Mouse (Mus musculus) megakaryocyte progenitor cell, adult 5-6 weeks (primary cell): ENCODE measurements around the gene Acp2. TPM values are rescaled to one million over a fixed set of nuclear protein-coding genes. Genes with fewer than 3 reads are reported as not detected.

Source experiments
- ATAC-seq: replicated peaks from 2 replicates; pipeline ENCODE4 v1.8.0; 2016; ENCODE audit warnings: mild to moderate bottlenecking, moderate TSS enrichment, inconsistent platforms; ENCODE audit not compliant: poor library complexity
- total RNA-seq, 2 experiments: library from RNA; stranded (forward) in 1 of 2; stranded (reverse) in 1 of 2; fragments of 157-497, 149-512 nt in 1 of 2; fragments of 200-1000 nt in 1 of 2; gene quantifications; 2 replicates each; pipeline versions ENCODE4 v1.2.3 to v1.2.4; 2015 to 2017

Acp2 gene
- total RNA-seq (2015) (15.8 and 15.9 TPM in 2 replicates), total RNA-seq (2017) (15.2 and 26.2 TPM in 2 replicates)

DNA sequence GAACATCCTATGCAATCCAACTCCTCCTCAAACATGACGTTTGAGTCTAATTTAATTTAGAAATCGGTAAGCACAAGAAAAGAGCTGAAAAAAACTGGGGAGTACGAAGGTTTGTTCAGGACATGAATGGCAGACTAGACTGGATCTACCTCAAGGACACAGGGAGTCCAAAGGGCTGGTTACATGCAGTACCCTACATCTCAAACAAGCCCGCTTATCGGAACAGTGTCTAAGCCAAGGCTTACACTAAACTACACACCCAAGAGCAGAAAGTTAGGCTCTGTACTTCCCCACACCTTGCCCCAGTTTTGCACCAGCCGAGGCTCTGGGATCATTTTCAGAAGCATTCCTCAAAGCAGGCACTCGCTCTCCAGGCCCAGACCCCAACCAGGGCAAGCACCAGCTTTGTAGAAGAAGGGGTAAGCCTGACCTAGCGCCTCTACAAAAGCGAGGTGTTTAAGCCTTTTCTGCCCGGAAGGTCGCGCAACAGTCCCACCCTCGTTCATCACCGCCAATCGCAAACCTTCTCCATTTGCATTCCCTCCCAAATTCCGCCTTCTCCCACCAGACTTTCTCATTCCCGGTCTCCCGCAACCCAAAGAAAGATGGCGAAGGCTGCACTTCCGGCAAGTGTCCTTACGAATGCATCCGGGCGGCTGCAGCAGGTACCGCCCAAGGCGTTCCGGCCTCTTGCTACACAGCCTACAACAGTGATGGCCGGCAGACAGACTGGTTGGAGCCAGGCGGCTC, at the start of gene Acp2, which contains the start of gene Nr1h3:
Acp2 (plus strand) TSS at position 664 of the 750 bp plus-strand sequence.
Nr1h3 (minus strand) TSS at position 613 of the 750 bp plus-strand sequence.
- peak; percentile 98 for ATAC-seq

DNA sequence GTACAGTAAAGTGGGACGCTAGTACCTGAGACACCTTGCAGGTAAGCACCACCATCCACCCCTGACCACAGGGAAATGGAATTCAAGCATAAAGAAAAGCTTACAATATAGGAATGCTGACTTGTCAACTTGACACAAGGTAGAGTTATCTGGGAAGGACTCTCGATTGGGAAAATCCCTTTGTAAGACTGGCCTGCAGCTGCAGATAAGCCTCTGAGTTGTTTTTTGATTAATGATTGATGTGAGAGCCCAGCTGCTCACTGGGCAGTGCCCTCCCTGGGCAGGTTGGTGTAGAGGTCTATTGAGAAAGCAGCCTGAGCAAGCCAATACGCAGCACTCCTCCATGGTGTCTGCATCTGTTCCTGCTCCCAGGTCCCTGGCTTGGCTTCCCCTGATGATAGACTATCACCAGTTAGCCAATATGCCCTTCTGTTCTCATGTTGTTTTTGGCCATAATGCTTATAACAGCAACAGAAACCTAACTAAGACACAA, 49.8 kb upstream of the Acp2 start:
- no peak for ATAC-seq

DNA sequence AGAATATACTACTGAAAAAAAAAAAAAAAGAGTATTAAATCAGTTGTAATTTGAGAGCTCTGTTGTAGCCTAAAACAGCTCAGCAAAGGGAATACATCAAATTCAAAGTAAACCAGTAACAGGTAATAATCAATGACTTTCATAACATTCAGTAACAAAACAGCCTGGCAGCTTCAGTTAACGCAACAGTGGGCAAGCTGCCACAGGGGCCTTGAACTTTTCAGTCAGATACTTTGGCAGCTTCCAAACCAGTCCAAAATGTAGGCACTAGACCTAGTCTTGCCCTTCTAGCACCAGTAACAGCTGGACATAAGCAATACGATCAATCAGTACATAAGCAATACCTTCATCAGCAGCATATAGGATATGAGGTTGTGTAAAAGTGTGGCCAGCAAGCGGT, 48.6 kb upstream of the Acp2 start:
- no peak for ATAC-seq

DNA sequence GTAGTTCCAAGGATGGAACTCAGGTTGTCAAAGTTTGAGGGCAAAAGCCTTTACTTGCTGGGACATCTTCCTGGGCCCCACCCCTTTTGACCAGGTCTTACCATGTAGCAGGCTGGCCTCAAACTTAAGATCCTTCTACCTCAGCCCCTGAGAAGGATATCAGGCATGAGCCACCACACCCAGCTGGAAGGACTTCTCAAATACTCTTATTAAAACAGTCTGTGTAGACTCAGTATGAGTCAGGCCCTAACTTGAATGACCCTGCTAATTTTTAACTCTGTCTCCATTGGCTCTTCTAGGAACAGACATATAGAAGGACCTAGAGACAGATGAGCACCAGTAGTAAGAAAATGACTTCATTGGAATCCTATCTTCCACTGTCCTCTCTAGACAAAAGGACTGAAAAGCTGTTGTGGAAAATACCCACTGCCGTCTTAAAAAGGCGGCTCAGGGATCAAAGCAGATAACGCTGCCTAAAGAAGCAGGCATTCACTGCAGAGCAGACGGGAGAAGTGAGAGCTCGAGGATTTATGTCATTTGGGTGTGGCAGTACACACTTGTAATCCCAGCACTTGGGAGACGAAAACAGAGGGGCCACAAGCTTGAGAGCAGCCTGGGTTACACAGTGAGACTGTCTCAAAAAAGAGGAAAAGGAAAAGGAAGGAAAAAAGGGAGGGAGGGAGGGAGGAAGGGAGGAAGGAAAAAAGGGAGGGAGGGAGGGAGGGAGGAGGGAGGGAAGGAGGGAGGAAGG, 45.5 kb upstream of the Acp2 start:
- no peak for ATAC-seq

DNA sequence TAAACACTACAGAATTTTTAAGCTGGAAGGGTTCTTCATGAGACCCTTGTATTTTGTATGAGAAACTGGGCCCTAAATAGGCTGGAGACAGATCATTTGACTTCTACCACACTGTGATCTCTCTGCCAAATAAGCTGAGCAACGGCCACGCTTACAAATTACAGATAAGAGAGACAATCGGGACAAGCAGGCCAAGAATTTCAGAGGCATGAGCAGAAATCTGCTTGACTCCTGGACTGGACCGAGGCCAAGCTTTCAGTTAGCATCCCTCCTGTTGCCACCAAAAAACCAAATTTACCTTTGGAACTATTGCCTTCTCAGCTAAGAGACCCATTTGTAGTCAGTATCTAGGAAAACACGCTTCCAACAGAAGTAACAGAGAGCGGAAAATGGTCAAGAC, 42.1 kb upstream of the Acp2 start:
- ATAC-seq: no peak

DNA sequence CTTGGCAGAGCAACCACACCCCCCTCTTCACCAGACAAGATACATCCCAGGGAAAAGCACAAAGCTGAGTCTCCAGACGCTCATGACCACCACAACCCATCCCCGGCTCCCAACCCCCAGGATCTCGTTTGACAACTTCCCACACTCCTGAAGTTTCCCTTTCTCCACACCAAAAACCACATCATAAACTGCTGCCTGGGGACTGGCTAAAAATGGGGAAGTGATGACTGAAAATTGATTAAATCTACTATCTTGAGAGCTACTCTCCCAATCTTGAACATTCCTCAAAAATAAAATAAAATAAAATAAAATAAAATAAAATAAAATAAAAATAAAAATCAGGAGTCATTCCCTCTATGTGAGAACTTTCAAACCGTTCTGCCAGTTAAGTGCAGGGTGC, 39.7 kb upstream of the Acp2 start:
- ATAC-seq: peak; percentile 29; the same call in 1 of the 2 replicates

DNA sequence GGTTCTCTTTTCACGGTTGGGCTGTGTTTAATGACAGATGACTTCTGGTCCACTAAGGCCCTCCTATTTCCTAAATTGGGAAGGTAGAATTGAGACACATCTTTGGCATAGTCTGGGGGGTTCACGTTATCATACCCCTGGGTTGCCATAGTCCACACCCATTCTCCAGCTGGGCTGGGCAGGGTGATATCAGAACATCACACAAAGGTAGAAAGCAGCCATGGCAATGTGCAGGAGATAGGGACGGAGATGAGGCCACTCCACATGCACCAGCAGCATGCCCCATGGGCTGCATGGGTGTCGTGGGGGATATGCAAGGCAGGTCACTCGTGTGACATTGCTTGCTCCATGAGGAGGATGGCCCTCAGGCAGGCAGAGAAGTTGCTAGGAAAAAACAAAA, 39.2 kb upstream of the Acp2 start:
- ATAC-seq: no peak

DNA sequence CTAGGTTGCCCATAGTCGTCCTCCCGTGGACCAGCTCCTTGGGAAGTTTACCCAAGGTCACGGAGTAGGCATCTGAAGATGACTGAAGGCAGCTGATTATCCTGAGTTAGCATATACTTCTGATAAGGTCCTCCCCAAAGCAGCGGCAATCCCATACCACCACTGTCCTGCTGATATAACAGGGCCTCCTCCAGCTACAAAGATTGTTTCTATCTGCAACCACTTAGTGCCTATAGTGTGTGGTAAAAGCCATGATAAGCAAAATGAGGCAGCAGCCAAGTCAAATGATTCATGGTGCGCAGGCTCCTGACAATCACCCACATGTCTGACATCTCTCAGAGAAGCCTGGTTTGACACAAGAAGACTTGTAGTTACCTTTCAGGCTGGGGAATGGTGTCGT, 37.7 kb upstream of the Acp2 start:
- ATAC-seq: peak; percentile 88

DNA sequence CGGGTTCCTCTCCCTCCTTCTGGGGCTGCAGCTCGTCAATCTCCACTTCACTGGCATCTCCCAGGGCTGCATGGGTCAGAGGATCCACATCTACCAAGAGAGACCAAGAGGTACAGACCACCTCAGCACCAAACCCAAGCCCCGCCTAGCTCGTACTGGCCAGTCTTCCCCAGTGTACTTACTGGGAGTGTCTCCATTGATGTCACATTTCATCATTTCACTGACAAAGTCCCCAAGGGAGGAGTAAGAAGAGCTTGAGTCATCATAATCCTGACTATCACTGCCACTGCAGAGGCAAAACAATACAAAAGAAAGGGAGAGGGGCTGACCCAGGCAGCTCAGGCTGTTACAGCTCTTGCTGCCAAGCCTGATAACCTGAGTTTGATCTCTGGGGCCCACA, 35.1 kb upstream of the Acp2 start:
- ATAC-seq: no peak

DNA sequence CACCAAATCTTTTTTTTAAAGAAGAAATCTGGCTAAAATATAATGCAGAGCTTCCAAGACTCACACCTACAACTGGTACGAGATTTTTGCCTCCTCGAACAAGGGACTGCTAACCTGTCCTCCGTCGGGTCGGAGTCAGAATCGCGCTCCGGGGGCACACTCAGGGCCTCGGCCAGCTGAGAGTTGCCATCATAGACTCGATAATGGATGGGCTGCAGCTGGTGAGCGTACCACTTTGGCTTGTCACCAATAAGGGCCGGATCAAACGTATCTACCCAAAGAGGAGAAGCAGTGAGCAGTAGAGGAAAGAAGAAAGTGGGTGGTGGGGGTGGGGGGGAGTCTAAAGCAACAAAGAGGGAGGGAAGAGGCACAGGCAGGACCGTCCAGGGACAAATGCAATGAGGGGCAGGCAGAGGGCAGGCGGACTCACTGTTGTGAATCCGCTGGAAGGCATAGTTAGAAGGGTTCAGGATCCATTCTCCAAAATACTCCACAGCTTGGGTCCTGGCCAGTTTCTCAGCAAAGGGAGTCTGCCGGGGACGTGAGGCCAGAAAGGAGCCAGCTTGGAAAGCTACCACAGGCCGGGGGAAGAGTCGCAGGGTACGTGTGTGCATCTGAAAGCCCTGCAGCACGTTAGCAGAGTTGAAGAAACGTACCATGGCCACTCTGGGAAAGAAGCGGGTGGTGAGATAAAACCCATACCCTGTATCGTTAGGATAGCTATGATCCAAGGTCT, 32.9 kb upstream of the Acp2 start:
- ATAC-seq: no peak

DNA sequence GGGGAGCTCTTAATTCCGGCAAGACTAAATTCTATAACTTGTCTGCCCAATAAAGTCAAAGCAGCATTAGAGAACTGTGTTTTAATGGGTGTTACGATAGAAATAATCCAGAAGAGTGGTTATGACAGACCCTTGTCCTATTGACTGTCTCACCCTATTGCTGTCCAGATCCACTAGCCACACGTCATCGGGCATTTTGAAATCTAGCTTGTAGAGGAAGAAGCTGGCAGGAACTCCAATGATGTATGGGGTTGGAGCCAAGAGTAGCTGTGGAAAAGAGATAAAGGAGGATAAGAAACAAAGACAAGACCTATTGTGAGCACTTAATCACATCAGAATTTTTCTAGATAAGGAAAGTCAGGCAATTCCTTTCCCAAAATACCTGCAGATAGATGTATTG, 27.2 kb upstream of the Acp2 start:
- ATAC-seq: no peak

DNA sequence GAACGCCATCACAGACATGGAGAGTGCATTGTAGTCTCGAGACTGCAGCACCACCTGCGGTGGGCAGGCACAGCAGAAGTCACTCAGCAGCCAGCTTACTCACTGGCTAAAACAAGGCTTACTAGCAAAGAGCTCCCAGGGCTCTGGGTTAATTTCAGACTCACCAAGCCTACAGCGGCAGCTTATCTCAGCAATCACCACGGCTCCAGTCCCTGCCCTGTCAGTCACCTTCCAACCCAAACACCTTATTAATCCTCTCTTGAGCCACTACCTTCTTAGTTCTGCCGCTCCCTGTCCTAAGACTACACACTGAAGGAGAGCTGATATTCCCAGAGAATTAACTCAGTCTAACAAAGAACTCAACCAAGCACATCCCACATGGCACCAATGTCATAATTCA, 26.5 kb upstream of the Acp2 start:
- ATAC-seq: no peak

DNA sequence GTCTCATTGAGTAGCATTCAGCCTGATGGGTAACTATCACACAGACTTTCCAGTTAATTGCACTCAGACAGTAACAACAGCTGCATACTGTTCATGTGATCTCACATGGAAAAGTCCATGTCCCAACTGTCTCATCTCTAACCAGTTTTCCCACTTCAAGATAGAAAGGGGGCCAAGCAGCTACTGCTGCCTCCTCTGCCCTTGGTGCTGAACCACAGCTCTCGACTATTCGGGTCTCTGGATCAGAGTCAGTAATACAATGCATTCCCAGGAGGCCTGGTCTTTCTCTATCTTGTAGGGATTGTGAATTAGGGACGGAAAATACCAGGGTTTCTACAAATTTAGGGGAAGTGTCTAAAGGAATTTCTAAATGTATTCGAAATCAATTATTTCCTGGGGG, 22.9 kb upstream of the Acp2 start:
- no peak for ATAC-seq

DNA sequence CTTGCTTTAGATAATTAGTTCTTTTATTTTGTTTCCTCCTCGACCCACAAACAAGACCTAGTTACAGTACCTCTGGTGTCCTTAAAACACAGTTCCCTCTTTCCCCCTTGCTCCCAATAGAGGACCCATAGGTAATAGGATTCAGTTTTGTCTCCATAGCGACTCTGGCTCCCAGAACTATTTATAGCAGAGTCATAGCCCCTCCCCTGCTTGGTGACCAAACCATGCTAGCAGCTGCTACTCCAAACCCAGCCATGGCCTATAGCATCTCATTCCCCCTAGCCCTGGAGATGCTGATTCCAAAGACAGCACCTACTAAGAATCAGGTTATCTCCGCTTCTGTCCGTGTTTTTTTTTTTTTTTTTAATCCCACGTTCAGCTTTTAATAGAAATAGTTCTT, 22.0 kb upstream of the Acp2 start:
- ATAC-seq: no peak

DNA sequence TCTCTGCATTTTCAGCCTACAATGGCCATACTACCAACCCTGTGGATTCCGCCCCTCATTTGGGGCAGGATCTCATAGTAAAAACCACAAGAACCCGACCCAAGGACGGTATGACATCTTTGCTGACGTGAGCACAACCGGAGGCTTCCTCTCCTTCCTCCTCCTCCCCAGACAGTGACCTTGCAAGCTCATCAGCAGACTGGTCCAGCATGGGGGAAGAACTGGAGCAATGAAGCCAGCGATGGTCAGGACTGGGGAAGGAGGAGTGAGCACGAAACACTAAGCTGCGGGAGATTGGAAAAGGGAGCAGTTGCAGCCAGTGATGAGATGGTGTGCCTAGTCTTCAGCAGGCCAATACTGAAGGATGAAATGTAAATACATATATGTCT, 20.7 kb upstream of the Acp2 start:
- no peak for ATAC-seq

DNA sequence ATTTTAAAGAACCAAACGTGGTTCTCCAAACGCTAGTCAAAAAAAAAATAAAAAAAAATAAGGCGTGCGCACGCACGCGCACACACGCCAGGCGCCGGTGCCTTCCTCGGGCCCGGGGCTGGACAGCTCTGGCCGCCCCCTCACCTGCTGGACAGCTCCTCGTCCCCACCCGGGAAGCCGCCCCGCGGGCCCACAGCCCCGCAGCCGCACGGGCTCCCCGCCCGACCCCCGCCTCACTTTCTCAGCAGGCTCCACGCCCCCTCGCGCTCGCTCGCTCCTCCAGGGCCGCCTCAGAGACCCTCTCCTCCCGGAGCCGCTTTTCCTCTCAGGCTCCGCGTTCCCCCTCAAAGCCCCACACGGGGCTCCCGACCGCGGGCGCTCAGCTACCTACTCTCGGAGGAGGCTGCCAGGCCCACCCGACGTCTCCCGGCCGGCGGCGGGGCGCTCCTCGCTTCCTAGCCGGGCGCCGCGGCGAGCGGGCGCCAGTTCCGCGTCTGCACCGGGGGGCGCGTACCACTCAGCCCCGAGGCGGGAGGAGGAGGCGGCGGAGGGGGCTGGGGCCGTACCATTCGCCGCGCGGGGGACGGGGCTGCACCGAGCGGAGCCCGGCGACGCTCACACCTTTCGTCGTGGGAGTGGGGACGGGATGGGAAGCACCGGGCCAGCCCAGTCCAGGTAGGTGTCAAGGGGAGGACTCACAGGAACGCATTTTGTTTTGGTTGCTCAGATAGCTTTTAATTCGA, 20.1 kb upstream of the Acp2 start:
- ATAC-seq: peak; percentile 71

DNA sequence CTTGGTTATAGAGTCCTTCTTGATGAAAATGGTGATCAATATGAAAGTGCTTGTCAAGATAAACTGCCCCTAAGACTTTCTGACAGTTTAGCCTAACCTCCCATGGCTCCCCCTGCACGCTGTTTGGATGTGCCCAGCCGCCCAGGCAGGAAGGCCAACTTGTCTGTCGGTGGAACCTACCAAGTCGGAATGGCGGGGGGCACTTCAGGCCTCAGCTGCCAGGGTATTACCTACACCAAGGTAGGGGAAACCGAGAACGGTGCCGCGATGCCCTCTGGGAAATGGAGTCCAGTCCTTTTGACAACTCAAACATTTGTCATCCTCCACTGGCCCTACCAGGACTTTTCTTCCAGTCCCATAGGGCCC, 19.6 kb upstream of the Acp2 start:
- ATAC-seq: peak; percentile 90

DNA sequence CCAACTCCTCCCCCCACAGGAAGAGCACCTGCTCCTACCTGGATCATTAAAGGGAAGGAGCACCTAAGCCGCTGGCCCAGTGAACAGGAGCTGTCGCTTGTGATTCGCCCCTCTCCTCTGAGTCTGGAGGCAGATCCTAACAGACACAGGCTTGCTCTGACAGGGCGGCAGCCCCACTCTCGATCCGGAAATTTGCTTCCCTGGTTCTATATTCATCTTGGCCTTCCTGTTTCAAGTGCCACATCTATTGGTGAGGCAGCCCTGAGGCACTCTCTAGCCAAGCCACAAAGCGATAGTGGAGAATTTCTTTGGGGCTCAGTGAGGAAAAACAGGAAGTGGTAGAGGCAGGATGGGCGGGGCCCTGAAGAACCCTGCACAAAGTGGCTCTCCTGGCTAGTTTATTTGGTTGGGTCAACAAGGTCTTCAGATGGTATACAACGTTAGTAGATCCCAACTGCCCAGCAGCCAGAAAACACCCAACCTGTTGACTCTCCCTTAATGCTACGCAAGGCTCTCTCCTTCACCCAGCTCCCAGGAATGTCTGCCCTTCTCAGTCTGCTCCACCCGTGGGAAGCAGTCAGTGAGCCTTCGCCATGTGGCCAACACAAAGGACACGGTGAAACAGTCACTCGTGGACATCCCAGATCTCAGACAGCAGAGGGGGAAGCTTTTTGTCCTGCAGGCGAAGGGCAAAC, 18.8 kb upstream of the Acp2 start, which contains the start of gene Madd:
Madd (minus strand) TSS at position 127 of the 695 bp plus-strand sequence.
- peak; percentile 71 for ATAC-seq

DNA sequence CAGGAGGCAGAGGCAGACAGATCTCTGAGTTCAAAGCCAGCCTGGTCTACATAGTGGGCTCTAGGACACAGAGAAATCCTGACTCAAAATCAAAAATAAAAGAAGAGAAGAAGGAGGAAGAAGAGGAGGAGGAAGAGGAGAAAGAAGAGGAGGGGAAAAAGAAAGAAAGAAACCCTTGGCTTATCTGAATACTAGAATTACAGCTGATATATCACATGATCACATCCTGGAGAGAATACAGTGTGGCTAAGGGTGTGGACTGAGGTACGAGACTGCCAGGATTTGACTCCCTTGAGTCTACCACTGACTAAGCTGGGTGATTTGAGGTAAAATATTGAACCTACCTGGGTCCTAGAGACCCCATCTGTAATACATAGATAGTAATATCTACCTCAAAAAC, 16.5 kb upstream of the Acp2 start:
- ATAC-seq: no peak

DNA sequence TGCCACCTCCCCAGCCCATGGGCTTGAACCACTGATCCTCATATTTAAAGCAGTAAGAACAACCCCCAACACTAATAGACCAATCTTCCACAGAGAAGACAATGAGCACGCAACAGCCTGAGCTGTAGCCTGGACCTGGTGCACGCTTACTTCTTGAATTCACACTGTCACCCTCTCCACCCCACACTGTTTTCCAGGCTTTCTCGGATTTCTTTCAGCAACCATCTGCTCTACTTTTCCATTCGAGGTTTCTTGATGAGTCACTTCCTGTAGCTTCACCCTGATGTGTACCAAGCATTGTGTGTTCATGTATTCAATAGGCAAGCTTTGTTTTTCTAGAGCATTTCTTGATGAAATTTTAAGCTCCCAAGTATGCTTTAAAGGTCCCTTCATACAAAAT, 15.3 kb upstream of the Acp2 start:
- ATAC-seq: no peak
